Mouse (Mus musculus): ENCODE measurements at regions not wholly inside any gene's neighbourhood (a gene's known extent, or its start where the extent isn't known, plus 50 kb on each side); places are given as distances from the start of the nearest gene placed in this dataset.

DNA sequence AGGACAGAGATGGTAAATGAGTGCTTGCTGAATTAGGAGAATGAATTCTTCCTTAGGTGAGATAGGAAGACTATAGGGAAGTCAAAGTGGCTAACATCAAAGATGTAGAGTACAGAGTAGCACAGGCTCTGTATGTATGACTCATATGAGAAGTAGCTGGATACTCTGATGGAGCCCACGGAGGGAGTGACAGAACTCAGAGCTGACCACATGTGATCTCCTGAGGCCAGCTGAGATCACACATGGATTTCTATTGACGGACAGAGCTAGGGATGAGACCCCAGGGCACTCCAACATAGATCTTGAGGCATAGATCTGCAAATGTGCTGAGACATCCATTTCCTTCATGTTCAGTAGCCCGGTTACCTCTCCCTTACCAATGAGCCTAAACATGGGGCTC lies 66.0 kb downstream of the Cops8 start:
- DNase-seq, result no peak

DNA sequence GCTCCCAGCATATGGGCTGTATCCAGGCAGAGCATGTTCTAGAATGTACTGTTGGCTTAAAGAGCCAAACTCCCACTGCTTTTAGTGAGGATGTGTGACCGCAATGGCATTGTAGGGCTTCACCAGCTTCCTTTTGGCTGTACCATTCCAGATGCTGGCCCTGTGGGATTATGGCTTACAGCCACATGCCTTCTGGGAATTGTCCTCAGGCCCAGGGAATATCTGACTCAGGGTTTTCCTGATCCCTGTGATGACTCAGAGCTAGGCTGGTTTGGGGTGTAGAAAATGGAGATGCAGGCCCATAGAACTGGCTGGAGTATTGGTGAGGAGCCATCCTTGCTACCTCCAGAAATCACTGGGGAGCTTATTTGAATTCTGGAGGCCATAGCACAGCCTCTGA lies 66.5 kb downstream of the Cops8 start:
- no peak for DNase-seq

DNA sequence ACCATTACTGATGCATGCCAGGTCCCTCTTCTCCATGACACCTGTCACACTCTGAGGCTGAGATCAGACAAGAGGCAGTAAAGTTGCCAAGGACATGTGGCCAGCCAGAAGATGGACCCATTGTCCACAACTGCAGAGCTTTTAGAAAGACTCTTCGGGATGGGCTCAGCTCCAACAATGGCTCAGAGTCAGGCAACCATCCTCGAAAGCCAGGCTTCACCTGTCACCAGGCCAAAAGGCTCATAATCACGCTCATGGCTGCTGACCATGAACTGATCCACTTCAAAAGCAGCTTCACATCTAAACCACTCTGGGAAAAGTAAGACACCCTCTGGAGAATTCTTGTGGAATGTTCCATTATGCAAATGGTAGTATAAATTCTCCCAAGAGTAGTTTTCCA lies 67.6 kb downstream of the Cops8 start:
- DNase-seq, result no peak

DNA sequence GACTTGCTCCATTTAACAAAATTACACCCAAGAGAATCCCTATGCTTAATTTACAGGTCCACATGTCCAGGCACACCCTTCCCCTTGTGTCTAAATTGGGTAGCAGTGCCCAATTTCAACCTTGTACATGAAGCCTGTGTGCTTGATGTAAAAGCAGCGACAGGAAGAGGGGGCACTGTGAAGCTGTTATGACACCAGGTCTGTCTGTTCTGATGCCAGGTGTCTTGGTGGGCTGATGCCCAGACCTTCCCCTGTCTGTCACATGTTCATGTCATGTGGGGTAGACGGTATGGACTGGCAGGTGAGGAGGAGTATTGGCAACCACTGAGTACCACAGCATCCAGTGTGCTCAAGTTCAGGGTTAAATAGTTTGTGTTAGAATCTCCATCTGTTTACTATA lies 71.0 kb downstream of the Cops8 start:
- no peak for DNase-seq

DNA sequence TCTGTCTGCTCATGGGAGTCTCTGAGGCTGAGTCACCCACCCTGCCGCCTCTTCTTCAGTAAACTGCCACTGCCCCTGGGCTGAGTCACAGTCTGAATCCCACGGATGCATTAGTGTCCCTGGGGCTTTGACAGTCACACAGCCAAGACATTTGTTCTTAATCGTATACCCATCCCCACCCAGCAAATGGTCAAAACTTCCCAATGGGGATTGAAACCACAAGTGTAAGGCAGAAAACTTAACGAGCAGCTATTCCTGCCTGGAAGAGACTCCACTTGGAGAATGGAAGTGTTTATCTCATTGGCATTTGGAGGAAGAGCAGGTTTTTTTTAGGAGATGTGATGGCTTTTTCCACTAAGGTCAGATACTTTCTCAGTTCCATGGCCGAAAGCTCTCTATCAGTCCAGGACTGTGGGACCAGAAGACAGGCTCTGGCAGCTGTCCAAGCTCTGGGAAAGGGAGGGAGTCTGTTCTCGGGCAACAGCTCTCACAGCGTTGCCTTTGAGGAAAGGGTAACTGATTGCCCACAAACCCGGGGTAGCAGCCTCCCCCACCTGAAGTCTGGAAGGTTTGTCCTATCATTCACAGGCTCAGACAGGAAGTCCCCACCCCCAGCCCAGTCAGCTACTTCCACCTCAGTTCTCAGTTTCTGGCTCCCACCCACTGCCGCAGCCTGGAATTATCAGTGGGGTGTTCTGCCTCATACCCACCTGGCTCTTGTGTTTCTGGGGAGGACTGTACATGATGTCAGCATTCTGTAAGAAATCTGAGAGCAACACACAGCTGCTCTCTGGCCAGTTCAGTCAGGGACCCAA lies 73.6 kb downstream of the Cops8 start:
- peak; percentile 44 for DNase-seq

DNA sequence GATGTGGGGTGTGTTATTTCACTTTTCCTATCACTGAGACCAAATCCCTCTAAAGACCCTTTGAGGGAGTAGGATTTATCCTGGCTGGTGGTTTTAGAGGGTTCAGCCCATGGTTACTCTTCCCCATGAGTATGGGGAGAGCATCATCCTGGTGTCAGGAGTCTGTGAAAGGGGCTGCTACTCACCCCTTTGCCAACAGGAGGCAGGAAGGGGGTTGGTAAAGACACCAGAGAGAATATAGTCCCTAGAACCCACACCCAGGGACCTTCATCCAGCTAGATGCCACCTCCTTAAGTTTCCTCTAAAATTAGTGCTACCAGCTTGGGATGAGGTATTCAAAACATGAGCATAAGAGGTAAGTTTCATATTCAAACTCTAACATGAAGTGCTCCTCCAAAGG lies 74.4 kb downstream of the Cops8 start:
- no peak for DNase-seq

DNA sequence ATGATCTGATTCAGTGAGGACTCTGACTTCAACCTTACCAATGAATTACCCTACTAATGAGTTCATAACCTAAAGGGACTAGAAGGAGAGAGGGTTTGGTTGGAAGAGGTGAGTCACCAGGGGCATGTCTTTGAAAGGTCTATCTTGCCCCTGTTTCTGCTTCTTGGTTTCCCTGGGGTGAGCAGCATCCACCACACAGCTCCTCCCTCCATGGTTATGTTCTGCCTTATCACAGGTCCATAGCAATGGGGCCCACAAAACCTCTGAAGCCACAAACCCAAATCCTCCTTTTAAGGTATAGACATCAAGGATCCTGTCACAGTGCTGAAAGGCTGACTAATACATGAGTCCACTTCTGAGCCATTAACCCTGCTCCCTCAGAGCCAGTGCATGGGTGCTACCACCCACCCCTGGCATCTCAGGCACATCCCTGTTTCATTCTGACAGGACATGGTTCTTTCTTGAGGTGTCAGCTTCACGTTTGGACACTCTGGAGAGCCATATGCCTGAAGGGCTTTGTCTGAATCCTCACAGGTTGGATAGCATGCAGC lies 74.9 kb downstream of the Cops8 start:
- DNase-seq, result no peak

DNA sequence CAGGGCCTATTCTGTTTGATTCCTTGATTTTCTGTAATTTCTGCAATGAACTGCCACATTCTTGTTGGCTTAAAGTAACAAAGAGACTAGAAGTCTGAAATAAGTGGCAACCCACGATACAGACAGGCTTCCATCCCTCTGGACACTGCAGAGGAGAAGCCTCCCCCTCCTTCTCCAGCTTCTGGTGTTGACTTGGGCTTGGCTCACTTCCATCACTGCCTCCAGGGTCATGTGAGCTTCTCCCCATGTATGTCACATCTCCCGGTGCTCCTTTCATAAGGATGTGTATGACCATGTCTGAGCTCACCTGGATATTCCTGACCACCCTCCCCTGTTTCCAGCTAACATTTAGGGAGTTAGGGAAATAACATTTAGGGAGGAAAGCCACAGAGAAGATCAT lies 75.6 kb downstream of the Cops8 start:
- no peak for DNase-seq

DNA sequence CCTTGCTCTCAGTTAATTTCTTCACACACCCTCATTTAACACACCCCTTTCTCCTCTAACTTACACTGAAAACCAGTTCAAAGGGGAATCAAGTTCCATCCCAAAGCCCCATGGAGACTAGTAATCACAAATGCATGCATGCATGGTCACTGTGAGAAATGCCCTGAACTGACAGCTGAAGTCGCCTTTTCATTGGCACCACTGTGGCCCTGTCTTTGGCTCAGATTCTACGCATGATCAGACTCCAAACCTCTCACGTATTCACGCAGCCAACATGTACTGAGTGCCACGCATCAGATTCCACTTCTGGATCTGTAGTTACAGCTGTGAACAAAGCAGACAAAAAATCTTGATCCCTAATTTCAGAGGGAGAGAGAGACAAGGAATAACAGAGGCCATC lies 85.3 kb downstream of the Cops8 start:
- DNase-seq, result no peak

DNA sequence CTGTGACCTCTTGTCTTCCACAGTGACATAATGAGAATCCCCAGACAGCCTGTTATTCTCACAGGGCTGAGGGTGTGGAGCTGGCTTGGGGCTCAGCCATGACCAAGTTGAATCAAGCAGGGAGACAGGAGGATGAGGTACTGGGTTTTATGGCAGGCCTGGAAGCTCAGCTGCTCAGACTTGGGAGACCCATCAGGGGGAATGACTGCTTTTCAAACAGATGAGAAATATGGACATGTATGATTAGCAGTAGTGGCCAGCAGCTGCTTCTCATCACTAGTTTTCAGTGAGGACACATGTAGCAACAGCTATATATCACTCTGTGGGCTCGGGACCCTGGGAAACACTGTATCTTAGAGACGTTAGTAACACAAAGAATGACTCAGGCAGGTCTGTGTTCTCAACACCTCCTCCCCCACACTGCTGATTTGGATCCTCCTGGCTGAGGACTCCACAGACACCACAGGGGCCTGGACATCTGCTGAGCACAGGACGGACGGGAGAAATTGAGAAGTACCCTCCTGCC lies 87.9 kb downstream of the Cops8 start:
- DNase-seq, result no peak

DNA sequence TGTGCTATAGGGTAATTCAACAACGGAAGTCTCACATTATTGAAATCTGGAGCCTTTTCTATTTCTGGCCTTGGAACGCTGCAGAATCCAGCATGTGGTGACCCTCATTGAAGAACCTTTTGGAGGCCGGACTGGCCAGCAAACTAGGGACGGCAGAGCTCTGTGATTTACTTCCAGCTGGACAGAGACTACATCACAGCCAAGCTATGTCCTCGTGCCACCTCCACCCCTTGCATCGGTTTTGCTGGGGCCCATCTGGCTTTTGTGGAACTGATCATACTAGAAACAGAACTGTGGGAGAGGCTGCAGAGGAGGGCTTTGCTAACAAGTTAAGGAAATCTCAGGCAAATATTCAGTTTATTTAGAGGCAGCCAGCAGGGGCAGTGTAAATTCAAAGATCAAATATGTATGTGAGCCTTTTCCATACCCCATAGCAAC lies 88.4 kb downstream of the Cops8 start:
- no peak for DNase-seq

DNA sequence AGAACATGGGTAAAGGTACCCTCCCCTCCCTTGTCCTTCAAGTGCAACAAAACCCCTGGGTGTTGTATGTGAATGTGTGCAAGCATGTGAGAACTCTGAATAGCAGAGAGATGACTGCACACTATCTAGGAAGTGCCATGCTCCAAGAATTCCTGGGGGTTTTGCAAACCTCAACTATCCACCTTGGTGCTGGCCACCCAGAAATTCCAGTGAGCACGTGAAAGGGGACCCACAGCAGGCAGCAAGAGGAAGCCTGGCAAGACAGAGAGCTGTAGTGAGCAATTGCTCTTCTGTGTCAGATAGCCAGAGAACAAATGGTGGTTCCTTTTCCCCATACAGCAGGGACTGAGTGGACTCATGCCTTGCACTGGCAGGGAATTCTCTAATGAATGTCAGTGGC lies 90.1 kb downstream of the Cops8 start:
- no peak for DNase-seq

DNA sequence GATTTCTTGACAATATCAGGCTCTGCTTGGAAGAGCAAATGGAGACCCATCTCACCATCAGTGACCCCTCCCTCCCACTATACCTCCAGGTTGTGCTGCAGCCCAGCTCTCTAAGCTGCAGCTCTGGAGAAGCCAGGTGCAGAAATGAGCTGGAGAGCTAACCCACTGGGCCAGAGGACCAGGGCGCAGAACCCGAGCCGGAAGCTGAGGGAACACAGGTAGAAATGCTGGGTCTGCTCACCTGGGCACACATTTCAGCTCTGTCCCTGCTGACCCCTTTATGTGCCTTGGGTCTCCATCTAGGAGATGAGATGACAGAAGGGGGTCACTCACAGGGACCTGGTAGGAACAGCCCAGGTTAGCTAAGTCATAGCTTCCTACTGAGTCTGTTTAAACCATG lies 92.0 kb downstream of the Cops8 start:
- DNase-seq, result no peak

DNA sequence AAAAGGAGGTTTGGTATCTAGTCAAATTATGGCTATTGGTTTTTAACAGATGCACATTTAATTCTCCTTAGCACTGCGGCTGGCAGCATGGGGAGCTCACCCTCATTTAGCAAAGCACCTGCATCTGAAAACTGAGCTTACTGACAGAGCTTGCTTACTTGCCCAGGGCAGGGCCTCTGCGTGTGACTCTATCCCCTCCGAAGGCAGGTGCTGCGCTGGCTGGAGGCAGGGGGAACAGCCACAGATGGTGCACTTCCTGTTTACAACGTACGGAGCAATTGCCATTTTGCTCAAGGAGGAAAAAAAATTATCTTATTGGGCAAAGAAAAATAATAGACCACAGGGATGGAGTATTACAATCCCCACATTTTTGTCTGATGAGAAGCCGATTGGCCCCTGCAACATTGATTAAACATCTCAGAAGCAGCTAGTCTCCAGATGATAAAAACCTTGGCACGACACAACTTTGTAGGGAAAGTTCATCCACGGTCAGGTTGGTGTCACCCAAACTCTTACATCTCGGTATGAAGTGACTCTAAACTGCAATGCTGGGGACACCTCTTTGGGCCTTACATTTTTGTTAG lies 92.5 kb downstream of the Cops8 start:
- no peak for DNase-seq

DNA sequence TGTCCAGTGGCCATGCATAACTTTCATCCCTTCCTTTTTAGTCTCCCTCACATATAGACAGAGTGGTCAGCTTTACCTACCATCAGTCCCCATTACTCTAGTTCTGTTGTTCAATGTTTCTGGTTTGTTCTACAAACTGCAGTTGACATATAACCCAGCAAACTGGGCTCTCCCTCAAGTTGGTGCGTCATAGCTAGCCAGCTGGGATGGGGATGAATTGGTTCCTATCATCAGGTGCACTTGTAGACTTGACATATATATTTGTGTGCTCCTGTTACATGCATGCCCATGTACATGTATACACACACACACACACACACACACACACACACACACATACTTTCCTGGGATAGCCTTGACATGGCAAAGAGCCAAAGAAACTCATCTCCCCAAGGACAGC lies 93.2 kb downstream of the Cops8 start:
- DNase-seq, result no peak

DNA sequence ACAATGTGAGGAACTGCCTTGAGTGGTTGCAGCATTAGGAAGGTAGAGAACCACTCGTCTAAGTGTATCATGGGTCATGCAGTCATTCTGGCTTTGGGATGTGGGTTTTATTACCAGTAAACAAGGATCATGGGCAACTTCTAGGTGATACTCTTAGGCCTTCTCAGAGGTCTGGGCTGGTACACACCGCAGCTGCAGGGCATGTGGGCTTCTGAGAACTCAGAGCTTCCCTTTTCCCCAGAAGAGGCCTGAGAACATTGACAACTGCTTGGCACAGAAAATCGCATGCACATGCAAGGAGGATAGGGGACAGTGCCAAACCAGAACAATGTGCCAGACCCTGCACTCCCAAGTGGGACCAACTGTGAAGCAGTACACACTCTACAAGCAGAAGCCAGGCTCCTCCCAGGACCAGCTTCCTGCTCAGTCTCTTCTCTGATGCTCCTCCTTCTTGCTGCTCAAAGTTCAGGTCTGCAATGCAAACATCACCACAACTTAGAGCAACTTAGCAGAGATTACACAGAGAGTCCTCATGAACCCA lies 94.3 kb downstream of the Cops8 start:
- DNase-seq, result no peak

DNA sequence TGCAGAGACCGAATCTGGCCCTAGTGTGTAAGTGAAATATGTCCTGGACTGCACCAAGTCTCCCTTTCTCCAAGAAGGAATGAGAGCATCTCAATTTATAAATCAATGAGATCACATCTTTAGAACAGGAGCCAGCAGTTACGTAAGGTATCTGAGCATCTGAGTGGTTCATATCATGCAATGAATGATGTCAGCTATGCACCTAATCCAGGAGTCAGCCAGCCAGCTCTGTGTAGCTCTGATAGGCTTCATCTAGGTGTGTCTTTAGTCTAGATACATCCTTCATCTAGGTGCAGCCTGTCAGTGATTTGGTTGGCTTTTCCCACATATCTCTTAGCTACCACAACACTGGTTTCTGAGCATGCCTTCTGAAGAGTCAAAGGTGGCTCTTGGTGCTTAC lies 95.8 kb downstream of the Cops8 start:
- no peak for DNase-seq

DNA sequence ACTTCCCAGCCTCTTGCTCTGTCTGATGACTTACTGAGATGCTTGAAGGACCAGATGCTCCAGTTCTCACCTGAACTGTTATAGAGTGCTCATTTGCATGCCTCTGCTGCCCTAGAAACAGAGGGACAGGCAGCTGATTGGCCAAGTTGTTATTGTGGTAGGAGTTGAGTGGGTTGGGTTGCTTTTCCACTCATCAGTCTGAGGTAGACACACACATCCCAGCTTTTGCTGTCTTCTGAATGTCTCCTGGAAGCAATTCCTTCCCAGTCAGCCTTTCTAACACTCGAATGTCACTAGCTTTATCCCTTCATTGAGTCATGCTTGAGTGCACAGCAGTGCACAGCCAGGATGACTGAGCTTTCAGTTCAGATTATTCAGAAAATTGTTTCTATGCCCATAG lies 99.0 kb downstream of the Cops8 start:
- DNase-seq, result no peak

DNA sequence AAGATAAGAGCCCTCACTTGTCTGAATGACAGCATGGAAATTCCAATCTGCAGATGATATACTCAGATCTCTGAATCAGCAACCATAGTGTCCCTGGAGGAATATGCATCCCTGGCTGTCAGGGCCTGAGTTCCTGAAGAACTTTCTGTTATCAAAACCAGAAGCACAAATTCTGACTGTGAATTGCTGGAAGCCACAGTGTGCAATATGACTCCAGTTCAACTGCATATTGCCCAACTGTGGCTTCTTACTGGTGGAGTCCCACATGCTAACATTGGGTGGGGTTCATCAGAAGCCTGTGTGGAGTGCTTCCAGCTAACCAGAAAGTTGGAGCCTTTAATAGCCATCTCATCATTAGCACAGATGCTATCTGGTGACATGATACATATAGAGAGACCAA lies 103.6 kb downstream of the Cops8 start:
- DNase-seq, result no peak

DNA sequence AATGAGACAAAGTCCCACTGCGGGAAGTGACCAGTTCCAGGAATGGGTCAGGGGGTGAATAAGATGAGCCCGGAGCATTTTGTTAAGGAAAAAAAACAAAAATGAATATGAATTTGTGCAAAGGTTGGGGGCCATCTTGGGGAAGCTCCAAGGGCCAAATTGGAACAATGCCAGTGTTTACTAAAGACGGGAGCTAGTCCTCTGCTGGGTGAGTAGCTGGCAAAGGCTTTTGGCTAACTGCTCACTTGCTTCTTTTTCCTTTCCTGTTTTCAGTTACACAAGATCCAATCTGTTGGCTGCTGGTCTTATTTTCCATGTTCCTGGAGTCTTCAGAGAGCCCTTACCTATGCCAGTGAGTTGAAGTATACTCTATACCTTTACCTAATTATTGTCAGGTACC lies 107.0 kb downstream of the Cops8 start:
- DNase-seq, result no peak

DNA sequence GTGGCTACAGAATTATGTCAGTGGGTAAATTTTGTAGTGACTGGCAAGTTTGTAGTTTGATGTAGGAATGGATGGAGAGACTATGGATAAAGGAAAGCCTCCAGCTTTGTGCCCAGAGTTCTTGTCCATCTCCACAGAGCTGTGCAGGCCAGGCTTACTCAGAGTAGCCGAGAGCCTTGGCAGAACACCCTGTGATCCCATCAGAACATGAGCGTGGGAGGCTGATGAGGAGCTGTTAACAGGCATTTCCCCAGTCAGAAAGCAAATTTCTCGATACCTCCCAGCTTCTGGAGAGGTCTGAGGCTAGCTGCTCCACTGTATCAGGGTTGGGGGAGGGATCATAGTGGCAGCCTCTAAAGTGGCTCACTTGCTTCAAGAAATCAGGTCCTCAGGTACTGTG lies 107.8 kb downstream of the Cops8 start:
- DNase-seq, result no peak

DNA sequence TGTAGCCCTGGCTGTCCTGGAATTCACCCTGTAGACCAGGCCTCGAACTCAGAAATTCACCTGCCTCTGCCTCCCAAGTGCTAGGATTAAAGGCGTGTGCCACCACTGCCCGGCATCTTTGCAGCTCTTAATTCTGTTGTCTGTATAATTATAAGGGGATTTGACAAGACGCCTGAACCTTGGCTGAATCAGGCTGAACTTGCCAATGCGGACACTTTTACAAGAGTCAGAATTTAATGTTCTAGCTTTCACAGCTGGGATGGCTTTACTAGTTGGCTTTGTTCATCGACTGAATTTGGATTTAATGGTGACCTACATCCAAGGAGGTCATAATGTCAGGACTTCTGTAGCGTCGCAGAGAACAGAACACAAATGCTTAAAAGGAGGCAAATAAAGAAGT lies 108.3 kb downstream of the Cops8 start:
- no peak for DNase-seq
